Mouse (Mus musculus) liver, postnatal 0 days (tissue): ENCODE results near the gene Hlcs.

Experiments
- CTCF ChIP-seq: sonication (generic); IDR thresholded peaks from 2 replicates; pipeline ENCODE4 v1.5.1; 2016; ENCODE audit warnings: antibody characterized with exemption, low read depth
- EP300 ChIP-seq: IDR thresholded peaks from 2 replicates; pipeline ENCODE4 v1.6.1; 2016; ENCODE audit warnings: antibody characterized with exemption, low read depth, mild to moderate bottlenecking

DNA sequence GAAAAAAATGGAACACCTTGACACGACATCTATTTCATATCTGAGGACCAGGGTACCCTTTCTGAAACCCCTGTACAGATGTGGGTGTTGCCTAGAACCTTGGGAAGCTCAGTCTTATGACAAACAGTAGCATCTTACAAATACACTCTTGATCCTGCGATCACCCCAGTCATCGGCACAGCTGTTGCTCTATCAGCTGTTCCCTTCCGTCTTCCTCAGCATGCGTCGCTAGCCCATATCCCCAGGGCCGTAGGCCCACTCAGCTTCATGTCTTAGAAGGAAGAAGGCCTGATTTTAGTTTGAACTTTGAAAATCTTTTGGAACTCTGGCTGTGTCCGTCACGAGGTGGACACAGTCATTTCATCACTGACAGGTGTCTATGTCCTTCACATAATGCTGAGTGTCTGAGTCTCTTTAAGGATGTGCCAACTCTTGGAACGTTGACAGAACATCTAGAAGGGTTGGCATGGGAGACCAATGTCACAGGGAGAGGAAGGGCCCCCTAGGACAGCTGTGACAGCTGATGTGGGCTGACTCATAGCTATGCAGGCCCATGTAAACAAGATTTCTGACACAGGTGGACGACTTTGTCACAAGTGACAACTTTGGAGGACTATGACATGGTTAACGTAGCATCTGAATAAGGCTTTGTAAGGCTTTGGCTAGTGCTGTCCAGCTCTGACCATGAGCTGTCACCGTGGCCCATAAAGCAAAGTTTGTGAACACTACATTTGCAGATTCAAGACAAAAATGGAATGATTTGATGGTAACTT, 47.4 kb upstream of the Hlcs start:
- TF ChIP-seq EP300 (no peak), CTCF (no peak)
